Mouse (Mus musculus): ENCODE results near the gene Rab5c.

- no peak for TF ChIP-seq CTCF (IDR thresholded peaks at IDR 0.05; ENCODE audit: insufficient read depth, low read depth, low read length)
- TF ChIP-seq POLR2A (IDR thresholded peaks at IDR 0.05; ENCODE audit: insufficient read depth, low read depth, low read length), result no peak
Measured at GRCm38 (mm10) chr11:100697921-100698320, 40.1 kb downstream of the Rab5c start.
